Mouse (Mus musculus) midbrain, embryonic 10.5 days (tissue): ENCODE data around the gene 1110025L11Rik. TPM values are rescaled to one million over a fixed set of nuclear protein-coding genes. Genes with fewer than 3 reads are reported as not detected.
"Not testable (repeated sequence)": the region's sequence is repeated elsewhere in the genome, so short reads cannot be mapped to it uniquely, and the experiment has no call there.

Experiments used
- DNase-seq: peaks from one replicate; pipeline ENCODE4 v3.0.0-alpha.2; 2017; ENCODE audit warnings: low spot score
- H3K27ac ChIP-seq: fragments of 300-500 bp; sonication (generic); replicated peaks from 2 replicates; pipeline ENCODE4 v1.5.1; 2016; ENCODE audit warnings: mild to moderate bottlenecking
- H3K27me3 ChIP-seq: fragments of 300-500 bp; sonication (generic); 2 replicates; pipeline ENCODE4 v1.6.1; 2016; ENCODE audit warnings: low read depth, mild to moderate bottlenecking; ENCODE audit not compliant: poor library complexity, severe bottlenecking
- H3K36me3 ChIP-seq: fragments of 300-500 bp; sonication (generic); 2 replicates; pipeline ENCODE4 v1.6.1; 2016; ENCODE audit warnings: mild to moderate bottlenecking, moderate library complexity
- H3K4me1 ChIP-seq: fragments of 300-500 bp; sonication (generic); 2 replicates; pipeline ENCODE4 v1.6.1; 2016
- H3K4me3 ChIP-seq: fragments of 300-500 bp; sonication (generic); 2 replicates; pipeline ENCODE4 v1.5.1; 2016; ENCODE audit warnings: mild to moderate bottlenecking, moderate library complexity
- H3K9me3 ChIP-seq: fragments of 300-500 bp; sonication (generic); replicated peaks from 2 replicates; pipeline ENCODE4 v1.6.1; 2016; ENCODE audit warnings: mild to moderate bottlenecking
- WGBS: fragments of 180-500 bp; shearing (Covaris S2); methylation state at CpG from one replicate; pipeline ENCODE4 v1.1.7; 2016; 5-methylcytosine and 5-hydroxymethylcytosine counted together
- polyA plus RNA-seq: library from polyadenylated mRNA; unstranded; fragments of >200 nt; fragmentation: Nextera tagmentation; extraction: Ambion mirVana; gene quantifications from 2 replicates; pipeline ENCODE4 v1.2.1, GENCODE M21; 2016

The 1110025L11Rik gene
- not detected in 2 replicates for polyA plus RNA-seq

GRCm38 (mm10) chr16:89063902-89064301, at the start of gene 1110025L11Rik:
Gene 1110025L11Rik (minus strand): TSS chr16:89064002.
- not testable (repeated sequence) for H3K27me3 ChIP-seq, H3K27ac ChIP-seq, H3K4me1 ChIP-seq, H3K9me3 ChIP-seq, H3K4me3 ChIP-seq, H3K36me3 ChIP-seq, DNase-seq
- no CpG with 5 or more reads among the region's 2 CpGs for WGBS

DNA sequence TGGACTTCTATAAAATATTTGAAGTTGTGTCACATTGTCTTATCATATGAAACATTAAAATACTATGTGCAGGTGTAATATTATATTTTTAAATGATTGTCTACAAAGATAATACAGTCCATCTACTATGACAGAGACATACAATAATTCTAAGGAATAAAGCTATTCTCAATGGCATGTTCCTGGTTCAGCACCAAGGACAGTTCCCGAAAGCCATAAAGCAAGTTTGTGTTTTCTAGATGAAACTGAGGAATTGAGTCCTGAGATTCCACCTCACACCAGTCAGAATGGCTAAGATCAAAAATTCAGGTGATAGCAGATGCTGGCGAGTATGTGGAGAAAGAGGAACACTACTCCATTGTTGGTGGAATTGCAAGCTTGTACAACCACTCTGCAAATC, 7.2 kb upstream of the 1110025L11Rik start:
- peak; percentile 12 for DNase-seq

GRCm38 (mm10) chr16:89047783-89048182, 16.0 kb downstream of the 1110025L11Rik start, which contains the start of gene Krtap6-5:
Gene Krtap6-5 (minus strand): TSS chr16:89047883.
- WGBS = 87% methylated on average over 3 of the region's 3 CpGs
- Histone ChIP-seq H3K9me3 (no peaks in the 10 kb centered on the region), H3K4me3 (no peak within 1 kb of the TSS), H3K27ac (no peak within 1 kb of the TSS), H3K4me1 (no peaks in the 10 kb centered on the region), H3K36me3 (no peaks in the 10 kb centered on the region), H3K27me3 (no peaks in the 10 kb centered on the region)
- DNase-seq = no peak

More for the DNA sequence above, 7.2 kb upstream of the 1110025L11Rik start:
- not testable (repeated sequence) for H3K36me3 ChIP-seq, H3K4me3 ChIP-seq, H3K9me3 ChIP-seq, H3K4me1 ChIP-seq, H3K27me3 ChIP-seq, H3K27ac ChIP-seq
- WGBS = 79% methylated on average over 2 of the region's 2 CpGs

GRCm38 (mm10) chr16:89041372-89041771, 22.4 kb downstream of the 1110025L11Rik start, which contains the start of gene Gm10228:
Gene Gm10228 (minus strand): TSS chr16:89041472.
- not testable (repeated sequence) for H3K36me3 ChIP-seq, H3K4me3 ChIP-seq, H3K4me1 ChIP-seq, H3K9me3 ChIP-seq, H3K27ac ChIP-seq, DNase-seq, H3K27me3 ChIP-seq
- 91% methylated on average over 2 of the region's 4 CpGs for WGBS

DNA sequence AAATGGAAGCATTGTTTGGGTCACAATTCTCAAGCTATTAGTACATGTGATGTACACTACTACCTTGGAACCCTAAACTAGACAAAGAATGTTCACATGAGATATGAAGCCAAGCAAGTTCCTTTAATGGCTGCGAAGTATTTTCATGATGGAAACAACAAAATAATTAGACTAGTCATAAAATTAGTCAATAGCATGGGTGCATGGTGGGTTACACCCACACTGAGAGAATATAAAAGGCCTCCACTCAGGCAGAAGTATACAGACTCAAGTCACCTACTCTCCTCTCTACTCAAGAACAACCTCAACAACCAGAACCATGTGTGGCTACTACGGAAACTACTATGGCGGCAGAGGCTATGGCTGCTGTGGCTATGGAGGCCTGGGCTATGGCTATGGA, 32.4 kb downstream of the 1110025L11Rik start, which contains the start of gene Krtap6-1:
Gene Krtap6-1, plus strand, starts transcription at position 301 of the 400 bp plus-strand sequence.
- H3K4me1 ChIP-seq, H3K4me3 ChIP-seq, H3K36me3 ChIP-seq, H3K9me3 ChIP-seq, H3K27me3 ChIP-seq, DNase-seq, H3K27ac ChIP-seq: not testable (repeated sequence)
- WGBS = 91% methylated on average over 3 of the region's 3 CpGs

DNA sequence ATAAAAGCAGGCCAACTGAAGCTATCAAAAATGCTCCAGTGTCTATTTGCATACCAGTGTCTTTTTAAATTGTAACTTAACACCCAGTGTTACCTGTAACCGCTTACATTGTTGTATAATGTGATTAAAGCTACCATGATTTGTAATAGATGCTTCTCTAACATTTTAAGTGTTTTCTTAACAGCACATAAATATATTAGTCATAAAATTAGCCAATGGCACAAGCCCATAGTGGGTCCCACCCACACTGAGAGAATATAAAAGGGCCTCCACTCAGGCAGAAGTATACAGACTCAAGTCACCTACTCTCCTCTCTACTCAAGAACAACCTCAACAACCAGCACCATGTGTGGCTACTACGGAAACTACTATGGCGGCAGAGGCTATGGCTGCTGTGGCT, 48.8 kb downstream of the 1110025L11Rik start, which contains the start of gene Gm10229:
Gene Gm10229, plus strand, starts transcription at position 301 of the 400 bp plus-strand sequence.
- not testable (repeated sequence) for H3K36me3 ChIP-seq, H3K27ac ChIP-seq, DNase-seq, H3K4me1 ChIP-seq, H3K4me3 ChIP-seq, H3K27me3 ChIP-seq, H3K9me3 ChIP-seq
- 94% methylated on average over 3 of the region's 3 CpGs for WGBS

DNA sequence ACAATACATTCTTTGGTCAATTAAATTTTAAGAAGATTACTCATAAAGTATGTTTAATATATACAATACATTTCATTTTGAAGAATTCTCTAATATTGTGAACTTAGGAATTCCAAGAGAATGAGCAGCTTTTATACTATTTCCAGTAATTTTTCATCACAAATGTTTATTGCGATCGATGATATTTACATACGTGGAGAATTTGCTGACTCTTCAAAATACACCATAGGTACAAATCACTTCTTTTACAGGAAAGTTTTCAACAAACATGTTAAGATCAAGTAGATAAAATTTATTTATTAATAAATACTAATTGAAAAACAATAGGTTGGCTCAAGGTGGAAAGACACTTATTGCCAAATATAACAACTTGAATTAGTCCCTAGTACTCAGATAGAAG, 49.8 kb downstream of the 1110025L11Rik start:
- Histone ChIP-seq H3K9me3 (no peaks in the 10 kb centered on the region), H3K4me3 (no peak overlapping the region), H3K36me3 (no peaks in the 10 kb centered on the region), H3K27ac (no peak overlapping the region), H3K4me1 (no peaks in the 10 kb centered on the region), H3K27me3 (no peaks in the 10 kb centered on the region)
- 98% methylated on average over 3 of the region's 3 CpGs for WGBS
- no peak for DNase-seq

Other genes starting within 250 kb of the 1110025L11Rik start
- not detected in 2 replicates for gene Krtap15, start 243.8 kb downstream of the 1110025L11Rik start, polyA plus RNA-seq
- not detected in 2 replicates for gene Krtap14, start 237.9 kb downstream of the 1110025L11Rik start, polyA plus RNA-seq
- not detected in 2 replicates for gene Krtap19-1, start 194.6 kb downstream of the 1110025L11Rik start, polyA plus RNA-seq
- gene Krtap19-2, start 189.7 kb downstream of the 1110025L11Rik start, polyA plus RNA-seq = not detected in 2 replicates
- not detected in 2 replicates for gene Krtap19-3, start 186.0 kb downstream of the 1110025L11Rik start, polyA plus RNA-seq
- not detected in 2 replicates for gene Krtap19-4, start 178.9 kb downstream of the 1110025L11Rik start, polyA plus RNA-seq
- gene Krtap19-5, start 167.5 kb downstream of the 1110025L11Rik start, polyA plus RNA-seq = not detected in 2 replicates
- gene Krtap19-9b, start 131.7 kb downstream of the 1110025L11Rik start, polyA plus RNA-seq = not detected in 2 replicates
- not detected in 2 replicates for gene Krtap16-3, start 101.1 kb downstream of the 1110025L11Rik start, polyA plus RNA-seq
- gene Krtap22-2, start 53.2 kb downstream of the 1110025L11Rik start, polyA plus RNA-seq = not detected in 2 replicates
- gene Gm10229, start 48.7 kb downstream of the 1110025L11Rik start, polyA plus RNA-seq = not detected in 2 replicates
- gene Krtap6-1, start 32.3 kb downstream of the 1110025L11Rik start, polyA plus RNA-seq = not detected in 2 replicates
- not detected in 2 replicates for gene Gm10228, start 22.5 kb downstream of the 1110025L11Rik start, polyA plus RNA-seq
- gene Krtap6-5, start 16.1 kb downstream of the 1110025L11Rik start, polyA plus RNA-seq = not detected in 2 replicates
- not detected in 2 replicates for gene Krtap6-3, start 20.0 kb upstream of the 1110025L11Rik start, polyA plus RNA-seq
- not detected in 2 replicates for gene Gm6358, start 76.8 kb upstream of the 1110025L11Rik start, polyA plus RNA-seq
- not detected in 2 replicates for gene Gm10061, start 87.1 kb upstream of the 1110025L11Rik start, polyA plus RNA-seq
- not detected in 2 replicates for gene Gm9789, start 94.0 kb upstream of the 1110025L11Rik start, polyA plus RNA-seq
- gene Gm7735, start 105.5 kb upstream of the 1110025L11Rik start, polyA plus RNA-seq = not detected in 2 replicates
- gene 1110057P08Rik, start 110.7 kb upstream of the 1110025L11Rik start, polyA plus RNA-seq = not detected in 2 replicates
- not detected in 2 replicates for gene Krtap20-2, start 141.9 kb upstream of the 1110025L11Rik start, polyA plus RNA-seq